Mouse (Mus musculus) brain, adult 2 months (tissue): ENCODE results near the gene Trpv1.

Source experiments
- DNase-seq: peaks from one replicate; pipeline ENCODE4 v3.0.0; 2011; ENCODE audit warnings: low read depth, low spot score

Trpv1 gene

GRCm38 (mm10) chr11:73233992-73234391, at the start of gene Trpv1:
Gene Trpv1, plus strand, starts transcription at chr11:73234292.
- DNase-seq: no peak

- no peak for DNase-seq
Measured at GRCm38 (mm10) chr11:73185872-73186615, 48.0 kb upstream of the Trpv1 start.

- DNase-seq: no peak
Measured at GRCm38 (mm10) chr11:73187231-73187630, 46.9 kb upstream of the Trpv1 start.

- DNase-seq: peak; percentile 91
Measured at GRCm38 (mm10) chr11:73193047-73193446, 41.0 kb upstream of the Trpv1 start.

GRCm38 (mm10) chr11:73194444-73194843, 39.6 kb upstream of the Trpv1 start:
- DNase-seq: peak; percentile 60

GRCm38 (mm10) chr11:73198190-73198589, 35.9 kb upstream of the Trpv1 start:
- no peak for DNase-seq

GRCm38 (mm10) chr11:73198603-73199229, 35.4 kb upstream of the Trpv1 start, which contains the start of gene Ctns:
Gene Ctns, minus strand, starts transcription at chr11:73199042.
- peak; percentile 97 for DNase-seq

GRCm38 (mm10) chr11:73199230-73199712, 34.8 kb upstream of the Trpv1 start, which contains the start of gene Shpk:
Gene Shpk, plus strand, starts transcription at chr11:73199460.
- peak; percentile 98 for DNase-seq

- DNase-seq: peak; percentile 21
Measured at GRCm38 (mm10) chr11:73199879-73200278, 34.2 kb upstream of the Trpv1 start.

GRCm38 (mm10) chr11:73201021-73201420, 33.1 kb upstream of the Trpv1 start:
- DNase-seq: no peak

- peak; percentile 53 for DNase-seq
Measured at GRCm38 (mm10) chr11:73201597-73201996, 32.5 kb upstream of the Trpv1 start.

- no peak for DNase-seq
Measured at GRCm38 (mm10) chr11:73203895-73204294, 30.2 kb upstream of the Trpv1 start.

GRCm38 (mm10) chr11:73205194-73205593, 28.9 kb upstream of the Trpv1 start:
- DNase-seq: no peak

GRCm38 (mm10) chr11:73207621-73208020, 26.5 kb upstream of the Trpv1 start:
- no peak for DNase-seq

GRCm38 (mm10) chr11:73213956-73214355, 20.1 kb upstream of the Trpv1 start:
- no peak for DNase-seq

GRCm38 (mm10) chr11:73219671-73220070, 14.4 kb upstream of the Trpv1 start:
- no peak for DNase-seq

GRCm38 (mm10) chr11:73220651-73221050, 13.4 kb upstream of the Trpv1 start:
- peak; percentile 9 for DNase-seq

GRCm38 (mm10) chr11:73222846-73223245, 11.2 kb upstream of the Trpv1 start:
- DNase-seq: no peak

GRCm38 (mm10) chr11:73223966-73224365, 10.1 kb upstream of the Trpv1 start:
- DNase-seq: peak; percentile 37

- DNase-seq: no peak
Measured at GRCm38 (mm10) chr11:73225856-73226255, 8.2 kb upstream of the Trpv1 start.

- no peak for DNase-seq
Measured at GRCm38 (mm10) chr11:73228881-73229280, 5.2 kb upstream of the Trpv1 start.

- no peak for DNase-seq
Measured at GRCm38 (mm10) chr11:73230081-73230480, 4.0 kb upstream of the Trpv1 start.

- DNase-seq: peak; percentile 21
Measured at GRCm38 (mm10) chr11:73232513-73232912, 1.6 kb upstream of the Trpv1 start.
